Mouse (Mus musculus) megakaryocyte, embryonic 14.5 days (primary cell): Measurements from ENCODE around the gene Cnot6l.

Source experiments
- FLI1 ChIP-seq: IDR thresholded peaks from 2 replicates; pipeline ENCODE4 v1.6.1; 2012; ENCODE audit warnings: low read length, inconsistent platforms, mixed read lengths
- GATA1 ChIP-seq: IDR thresholded peaks from 3 replicates; pipeline ENCODE4 v1.6.1; 2012; ENCODE audit warnings: mixed read lengths, low read length, inconsistent platforms, borderline replicate concordance

- TF ChIP-seq FLI1 = no peak
- TF ChIP-seq GATA1 = no peak
Observed at GRCm38 (mm10) chr5:96037684-96038121, 126.3 kb downstream of the Cnot6l start.
